Mouse (Mus musculus): Measurements from ENCODE around the gene Commd3.

Commd3 gene

GRCm38 (mm10) chr2:18672133-18672765 lies at the start of gene Commd3:
TSS of gene Commd3 (plus strand) at chr2:18672384.
- DNase-seq (ENCODE audit: low spot score in 2 of 2): peak; percentile 93 to 97

- no peak for DNase-seq (ENCODE audit: low spot score in 2 of 2)
Observed at GRCm38 (mm10) chr2:18623219-18623618, 49.0 kb upstream of the Commd3 start.

GRCm38 (mm10) chr2:18630547-18630946 lies 41.6 kb upstream of the Commd3 start:
- no peak for DNase-seq (ENCODE audit: low spot score in 2 of 2)

- DNase-seq (ENCODE audit: low spot score in 2 of 2): peak; percentile 74 to 75
Observed at GRCm38 (mm10) chr2:18635052-18635451, 37.1 kb upstream of the Commd3 start.

GRCm38 (mm10) chr2:18648563-18648962 lies 23.6 kb upstream of the Commd3 start:
- no peak for DNase-seq (ENCODE audit: low spot score in 2 of 2)

GRCm38 (mm10) chr2:18654821-18655220 lies 17.4 kb upstream of the Commd3 start:
- DNase-seq (ENCODE audit: low spot score in 2 of 2): no peak

GRCm38 (mm10) chr2:18664003-18664402 lies 8.2 kb upstream of the Commd3 start:
- DNase-seq (ENCODE audit: low spot score in 2 of 2): no peak

GRCm38 (mm10) chr2:18671041-18671440 lies 1.1 kb upstream of the Commd3 start:
- DNase-seq (ENCODE audit: low spot score in 2 of 2): no peak

- DNase-seq (ENCODE audit: low spot score in 2 of 2): peak in 1 of 2 experiments; percentile 24
Observed at GRCm38 (mm10) chr2:18672766-18673164, 581 bp downstream of the Commd3 start.

- DNase-seq (ENCODE audit: low spot score in 2 of 2): no peak
Observed at GRCm38 (mm10) chr2:18673766-18674165, 1.6 kb downstream of the Commd3 start.

- no peak for DNase-seq (ENCODE audit: low spot score in 2 of 2)
Observed at GRCm38 (mm10) chr2:18674193-18674902, 2.2 kb downstream of the Commd3 start.

- DNase-seq (ENCODE audit: low spot score in 2 of 2): peak in 1 of 2 experiments; percentile 8
Observed at GRCm38 (mm10) chr2:18675681-18676456, 3.7 kb downstream of the Commd3 start.

GRCm38 (mm10) chr2:18676457-18676935 lies 4.3 kb downstream of the Commd3 start:
- peak in 1 of 2 experiments; percentile 53 for DNase-seq (ENCODE audit: low spot score in 2 of 2)

- DNase-seq (ENCODE audit: low spot score in 2 of 2): peak in 1 of 2 experiments; percentile 47
Observed at GRCm38 (mm10) chr2:18676936-18677491, 4.8 kb downstream of the Commd3 start, which contains the start of gene Bmi1. TSS of gene Bmi1 (plus strand) at chr2:18677018.

- peak in 1 of 2 experiments; percentile 28 for DNase-seq (ENCODE audit: low spot score in 2 of 2)
Observed at GRCm38 (mm10) chr2:18677631-18678471, 5.7 kb downstream of the Commd3 start.

- DNase-seq (ENCODE audit: low spot score in 2 of 2): no peak
Observed at GRCm38 (mm10) chr2:18679701-18680100, 7.5 kb downstream of the Commd3 start.

GRCm38 (mm10) chr2:18680501-18680900 lies 8.3 kb downstream of the Commd3 start:
- no peak for DNase-seq (ENCODE audit: low spot score in 2 of 2)

- DNase-seq (ENCODE audit: low spot score in 2 of 2): peak in 1 of 2 experiments; percentile 32
Observed at GRCm38 (mm10) chr2:18680961-18681360, 8.8 kb downstream of the Commd3 start.

- DNase-seq (ENCODE audit: low spot score in 2 of 2): no peak
Observed at GRCm38 (mm10) chr2:18684062-18684461, 11.9 kb downstream of the Commd3 start.

GRCm38 (mm10) chr2:18686386-18686785 lies 14.2 kb downstream of the Commd3 start:
- no peak for DNase-seq (ENCODE audit: low spot score in 2 of 2)
